Mouse (Mus musculus) lung, adult 2 months (tissue): ENCODE data around the gene Prm3.

Experiments
- CTCF ChIP-seq: fragments of 200-500 bp; IDR thresholded peaks from 2 replicates; pipeline ENCODE4 v1.5.1; 2011; ENCODE audit warnings: mild to moderate bottlenecking, low read length, control low read depth; ENCODE audit not compliant: insufficient read depth
- POLR2A ChIP-seq: fragments of 200-500 bp; IDR thresholded peaks from 2 replicates; pipeline ENCODE4 v1.6.1; 2011; ENCODE audit warnings: low read depth, mild to moderate bottlenecking, control low read depth, low read length, borderline replicate concordance; ENCODE audit errors: extremely low read depth

- TF ChIP-seq CTCF (no peak), POLR2A (no peak)
Observed at GRCm38 (mm10) chr16:10763540-10764264, 27.0 kb downstream of the Prm3 start.
